Mouse (Mus musculus): ENCODE measurements at regions not wholly inside any gene's neighbourhood (a gene's known extent, or its start where the extent isn't known, plus 50 kb on each side); places are given as distances from the start of the nearest gene placed in this dataset.
A peak's percentile ranks its signal among the peaks of the same experiment; 100 is the strongest.

GRCm38 (mm10) chr2:174008350-174009218 lies 67.5 kb upstream of the Stx16 start:
- no peaks in the 10 kb centered on the region for H3K36me3 ChIP-seq
- H3K9me3 ChIP-seq, result 0 out of 2 replicates have a peak, but pooled peaks cover 6% of the 10 kb centered on the region
- peak overlapping the region; percentile 92 for H3K27ac ChIP-seq
- H3K4me1 ChIP-seq, result peaks cover 32% of the 10 kb centered on the region
- H3K9ac ChIP-seq, result no peak overlapping the region
- no peak overlapping the region for H3K4me3 ChIP-seq
- 32% methylated on average over 19 of the region's 19 CpGs for WGBS
- ATAC-seq (ENCODE audit: insufficient number of reproducible peaks, low FRiP score, low TSS enrichment, low read depth), result peak; percentile 65
- no peak overlapping the region for H3K4me2 ChIP-seq
- no peaks in the 10 kb centered on the region for H3K27me3 ChIP-seq

GRCm38 (mm10) chr2:174010038-174010437 lies 66.1 kb upstream of the Stx16 start:
- Histone ChIP-seq H3K4me3 (no peak overlapping the region), H3K4me1 (peaks cover 34% of the 10 kb centered on the region), H3K9me3 (no peaks in the 10 kb centered on the region), H3K9ac (no peak overlapping the region), H3K4me2 (no peak overlapping the region), H3K27me3 (no peaks in the 10 kb centered on the region), H3K36me3 (no peaks in the 10 kb centered on the region), H3K27ac (peak overlapping the region; percentile 92; the same call in 1 of the 2 replicates)
- 72% methylated on average over 3 of the region's 3 CpGs for WGBS
- no peak for ATAC-seq (ENCODE audit: insufficient number of reproducible peaks, low FRiP score, low TSS enrichment, low read depth)

GRCm38 (mm10) chr2:174011399-174011798 lies 64.7 kb upstream of the Stx16 start:
- Histone ChIP-seq H3K4me1 (peaks cover 43% of the 10 kb centered on the region), H3K4me3 (no peak overlapping the region), H3K36me3 (no peaks in the 10 kb centered on the region), H3K4me2 (no peak overlapping the region), H3K27ac (peak overlapping the region; percentile 38), H3K27me3 (no peaks in the 10 kb centered on the region), H3K9me3 (no peaks in the 10 kb centered on the region), H3K9ac (no peak overlapping the region)
- peak; percentile 56; the same call in 1 of the 2 replicates for ATAC-seq (ENCODE audit: insufficient number of reproducible peaks, low FRiP score, low TSS enrichment, low read depth)
- 22% methylated on average over 8 of the region's 8 CpGs for WGBS

GRCm38 (mm10) chr2:174014361-174014760 lies 61.7 kb upstream of the Stx16 start:
- Histone ChIP-seq H3K27me3 (no peaks in the 10 kb centered on the region), H3K4me1 (peaks cover 32% of the 10 kb centered on the region), H3K9ac (no peak overlapping the region), H3K4me3 (no peak overlapping the region), H3K27ac (no peak overlapping the region), H3K36me3 (no peaks in the 10 kb centered on the region), H3K4me2 (no peak overlapping the region), H3K9me3 (no peaks in the 10 kb centered on the region)
- ATAC-seq (ENCODE audit: insufficient number of reproducible peaks, low FRiP score, low TSS enrichment, low read depth), result no peak
- 66% methylated on average over 2 of the region's 2 CpGs for WGBS

- Histone ChIP-seq H3K27ac (no peak overlapping the region), H3K4me3 (no peak overlapping the region), H3K27me3 (no peaks in the 10 kb centered on the region), H3K4me1 (peaks cover 27% of the 10 kb centered on the region), H3K9me3 (no peaks in the 10 kb centered on the region), H3K36me3 (no peaks in the 10 kb centered on the region), H3K9ac (no peak overlapping the region), H3K4me2 (no peak overlapping the region)
- no peak for ATAC-seq (ENCODE audit: insufficient number of reproducible peaks, low FRiP score, low TSS enrichment, low read depth)
- 37% methylated on average over 14 of the region's 14 CpGs for WGBS
Observed at GRCm38 (mm10) chr2:174015283-174015682, 60.8 kb upstream of the Stx16 start.

GRCm38 (mm10) chr2:174016068-174016467 lies 60.0 kb upstream of the Stx16 start:
- H3K4me1 ChIP-seq, result peaks cover 23% of the 10 kb centered on the region
- no peaks in the 10 kb centered on the region for H3K27me3 ChIP-seq
- H3K36me3 ChIP-seq, result no peaks in the 10 kb centered on the region
- 86% methylated on average over 5 of the region's 5 CpGs for WGBS
- H3K9ac ChIP-seq, result no peak overlapping the region
- no peak for ATAC-seq (ENCODE audit: insufficient number of reproducible peaks, low FRiP score, low TSS enrichment, low read depth)
- H3K9me3 ChIP-seq, result no peaks in the 10 kb centered on the region
- no peak overlapping the region for H3K4me2 ChIP-seq
- H3K4me3 ChIP-seq, result no peak overlapping the region
- no peak overlapping the region for H3K27ac ChIP-seq

GRCm38 (mm10) chr2:174017042-174017441 lies 59.1 kb upstream of the Stx16 start:
- peaks cover 19% of the 10 kb centered on the region for H3K4me1 ChIP-seq
- no peaks in the 10 kb centered on the region for H3K9me3 ChIP-seq
- H3K9ac ChIP-seq, result no peak overlapping the region
- ATAC-seq (ENCODE audit: insufficient number of reproducible peaks, low FRiP score, low TSS enrichment, low read depth), result no peak
- no peaks in the 10 kb centered on the region for H3K27me3 ChIP-seq
- 55% methylated on average over 6 of the region's 6 CpGs for WGBS
- H3K36me3 ChIP-seq, result no peaks in the 10 kb centered on the region
- no peak overlapping the region for H3K4me2 ChIP-seq
- H3K4me3 ChIP-seq, result no peak overlapping the region
- H3K27ac ChIP-seq, result no peak overlapping the region

GRCm38 (mm10) chr2:174017596-174017995 lies 58.5 kb upstream of the Stx16 start:
- no peak overlapping the region for H3K27ac ChIP-seq
- H3K36me3 ChIP-seq, result no peaks in the 10 kb centered on the region
- no peak overlapping the region for H3K4me3 ChIP-seq
- no peak overlapping the region for H3K4me2 ChIP-seq
- no peaks in the 10 kb centered on the region for H3K27me3 ChIP-seq
- no peak overlapping the region for H3K9ac ChIP-seq
- H3K4me1 ChIP-seq, result peaks cover 25% of the 10 kb centered on the region
- no peak for ATAC-seq (ENCODE audit: insufficient number of reproducible peaks, low FRiP score, low TSS enrichment, low read depth)
- H3K9me3 ChIP-seq, result no peaks in the 10 kb centered on the region
- WGBS, result 40% methylated on average over 3 of the region's 3 CpGs

GRCm38 (mm10) chr2:174018002-174018401 lies 58.1 kb upstream of the Stx16 start:
- no peaks in the 10 kb centered on the region for H3K36me3 ChIP-seq
- 69% methylated on average over 7 of the region's 7 CpGs for WGBS
- no peak overlapping the region for H3K4me2 ChIP-seq
- H3K27me3 ChIP-seq, result no peaks in the 10 kb centered on the region
- no peak overlapping the region for H3K27ac ChIP-seq
- no peak overlapping the region for H3K4me3 ChIP-seq
- no peaks in the 10 kb centered on the region for H3K9me3 ChIP-seq
- ATAC-seq (ENCODE audit: insufficient number of reproducible peaks, low FRiP score, low TSS enrichment, low read depth), result no peak
- peaks cover 26% of the 10 kb centered on the region for H3K4me1 ChIP-seq
- no peak overlapping the region for H3K9ac ChIP-seq

GRCm38 (mm10) chr2:174018986-174019385 lies 57.1 kb upstream of the Stx16 start:
- Histone ChIP-seq H3K36me3 (no peaks in the 10 kb centered on the region), H3K4me1 (peaks cover 26% of the 10 kb centered on the region), H3K9ac (no peak overlapping the region), H3K27me3 (no peaks in the 10 kb centered on the region), H3K9me3 (no peaks in the 10 kb centered on the region), H3K4me2 (no peak overlapping the region), H3K4me3 (no peak overlapping the region), H3K27ac (no peak overlapping the region)
- no peak for ATAC-seq (ENCODE audit: insufficient number of reproducible peaks, low FRiP score, low TSS enrichment, low read depth)
- 96% methylated on average over 4 of the region's 4 CpGs for WGBS

GRCm38 (mm10) chr2:174019970-174020369 lies 56.1 kb upstream of the Stx16 start:
- WGBS, result 59% methylated on average over 4 of the region's 4 CpGs
- Histone ChIP-seq H3K4me3 (no peak overlapping the region), H3K9ac (no peak overlapping the region), H3K4me2 (no peak overlapping the region), H3K27ac (no peak overlapping the region), H3K9me3 (no peaks in the 10 kb centered on the region), H3K4me1 (peaks cover 24% of the 10 kb centered on the region), H3K36me3 (no peaks in the 10 kb centered on the region), H3K27me3 (no peaks in the 10 kb centered on the region)
- ATAC-seq (ENCODE audit: insufficient number of reproducible peaks, low FRiP score, low TSS enrichment, low read depth), result no peak

- H3K9me3 ChIP-seq, result no peaks in the 10 kb centered on the region
- no peaks in the 10 kb centered on the region for H3K36me3 ChIP-seq
- H3K27ac ChIP-seq, result peak overlapping the region; percentile 33; the same call in 1 of the 2 replicates
- no peak overlapping the region for H3K4me2 ChIP-seq
- no peak for ATAC-seq (ENCODE audit: insufficient number of reproducible peaks, low FRiP score, low TSS enrichment, low read depth)
- no peak overlapping the region for H3K4me3 ChIP-seq
- no peak overlapping the region for H3K9ac ChIP-seq
- H3K27me3 ChIP-seq, result no peaks in the 10 kb centered on the region
- H3K4me1 ChIP-seq, result peaks cover 20% of the 10 kb centered on the region
- 62% methylated on average over 7 of the region's 7 CpGs for WGBS
Observed at GRCm38 (mm10) chr2:174020447-174020846, 55.7 kb upstream of the Stx16 start.

All from limb, embryonic 15.5 days (tissue).